Mouse (Mus musculus) testis, adult 10 weeks (tissue): Measurements from ENCODE around the gene Auts2. TPM values are rescaled to one million over a fixed set of nuclear protein-coding genes. Genes with fewer than 3 reads are reported as not detected.

Experiments used
- polyA plus RNA-seq: library from polyadenylated mRNA; stranded (reverse); fragments of 350-450 nt; fragmentation: Illumina TruSeq; extraction: RNeasy Lipid Tissue Mini Kit (QIAGEN cat#74804); gene quantifications from one replicate; pipeline ENCODE4 v1.2.3, GENCODE M21; 2014; ENCODE audit warnings: low read depth, low replicate concordance

The Auts2 gene
- polyA plus RNA-seq = 1.9 TPM

DNA sequence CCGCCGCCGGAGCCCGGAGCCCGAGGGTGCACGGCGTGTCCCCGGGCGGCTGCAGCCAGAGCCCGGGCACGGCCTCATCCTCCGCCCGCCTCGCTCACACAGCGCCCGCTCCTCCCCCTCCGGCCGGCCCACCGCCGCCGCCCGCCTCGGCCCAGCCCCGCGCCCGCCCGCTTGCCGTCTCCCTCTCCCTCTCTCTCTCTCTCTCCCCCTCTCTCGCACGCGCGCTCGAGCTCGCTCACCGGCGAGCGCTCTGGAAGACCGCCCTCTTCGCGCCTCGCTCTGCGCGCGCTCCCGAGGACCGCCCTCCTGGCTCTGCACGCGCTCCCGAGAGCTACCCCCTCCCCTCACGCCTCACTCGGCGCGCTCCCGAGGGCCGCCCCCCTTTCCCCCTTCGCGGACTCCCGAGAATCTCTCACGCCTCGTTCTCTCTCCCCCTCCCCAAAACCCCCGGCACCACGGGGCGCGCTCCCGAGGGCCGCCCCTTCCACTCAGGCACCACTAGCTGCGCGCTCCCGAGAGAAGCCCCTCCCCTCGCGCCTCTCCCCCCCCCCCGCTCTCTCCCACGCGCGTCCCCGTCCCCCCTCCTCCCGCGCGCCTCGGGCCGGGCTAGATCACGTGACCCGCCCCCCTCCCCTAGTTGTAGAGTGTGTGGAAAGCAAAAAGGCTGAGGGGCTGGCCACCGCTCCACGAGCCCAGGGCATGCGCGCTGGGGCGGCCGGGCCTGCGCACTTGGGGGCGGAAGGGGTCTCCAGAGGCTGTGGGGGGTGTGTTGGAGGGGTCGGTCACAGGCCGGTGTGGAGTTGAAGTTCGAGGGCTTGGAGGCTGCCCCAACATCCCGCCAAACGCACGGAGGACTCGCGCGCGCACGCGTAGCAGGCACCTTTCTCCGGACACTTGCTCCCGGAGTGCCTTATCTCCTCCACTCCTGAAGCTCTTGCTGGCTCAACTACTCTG, at the start of gene Auts2:
Gene Auts2 (minus strand): TSS at position 227 of the 954 bp plus-strand sequence.

